14 mouse cellular contexts compared by ENCODE assay signal in the genomic region with DNA sequence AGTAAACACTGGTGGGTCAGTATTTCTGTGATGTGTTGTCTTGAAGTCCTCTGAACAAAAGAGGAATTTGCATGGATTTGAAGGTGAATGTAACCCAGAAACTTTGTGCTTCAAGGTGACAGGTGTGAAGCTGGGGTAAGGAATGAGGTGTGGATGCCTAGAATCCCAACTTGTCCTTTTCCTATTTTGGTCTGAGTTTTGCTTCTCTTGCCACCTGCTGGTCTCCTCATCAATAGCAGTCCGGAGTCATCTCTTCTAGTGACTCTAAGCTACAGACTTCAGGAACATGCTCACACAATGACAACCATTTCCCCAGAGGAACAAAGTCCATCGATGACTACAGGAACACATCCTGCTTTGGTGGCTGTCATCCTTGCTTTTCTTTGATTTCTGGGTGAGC. TPM values are rescaled to one million over a fixed set of nuclear protein-coding genes. Genes with fewer than 3 reads are reported as not detected.
DNase-seq lines count a peak whose midpoint lies in the region; ATAC-seq and TF ChIP-seq lines count a peak whose summit lies in the region.
"Had no signal": no experiment of that assay in that cellular context is flagged by ENCODE, and none has a peak within 500 bp of the region (broad histone marks: within the 10 kb centered on the region; RNA-seq: fewer than 3 reads in every experiment).

No protein-coding gene starts in this region.

- no peaks in the 10 kb centered on the region for H3K4me1 ChIP-seq in forebrain, postnatal 0 days (ENCODE audit: insufficient read depth)
- no peaks in the 10 kb centered on the region for H3K4me1 ChIP-seq in forebrain, embryonic 11.5 days (replicated peaks; ENCODE audit: control insufficient read depth, insufficient read depth, low read length)
- no peaks in the 10 kb centered on the region for H3K4me1 ChIP-seq in hindbrain, embryonic 16.5 days (ENCODE audit: control insufficient read depth, insufficient read depth, low read depth, low read length)
- H3K4me1 ChIP-seq: embryonic facial prominence, embryonic 15.5 days; stomach, embryonic 15.5 days had no signal

- ATAC-seq in forebrain, postnatal 0 days: no peak
- no peak for ATAC-seq in forebrain, embryonic 11.5 days (replicated peaks; ENCODE audit: low FRiP score)
- ATAC-seq in inflammation-experienced regulatory T-cells, adult 6 months: no peak
- no peak for ATAC-seq in hindbrain, embryonic 16.5 days

- H3K4me3 ChIP-seq in forebrain, postnatal 0 days (ENCODE audit: low read depth, low read length): no peak overlapping the region
- H3K4me3 ChIP-seq in forebrain, embryonic 11.5 days (ENCODE audit: low read depth, low read length): no peak overlapping the region
- H3K4me3 ChIP-seq in hindbrain, embryonic 16.5 days (ENCODE audit: low read length): no peak overlapping the region
- H3K4me3 ChIP-seq: embryonic facial prominence, embryonic 15.5 days; stomach, embryonic 15.5 days had no signal

- H3K9me3 ChIP-seq in forebrain, postnatal 0 days (ENCODE audit: low read length): no peaks in the 10 kb centered on the region
- H3K9me3 ChIP-seq in forebrain, embryonic 11.5 days (ENCODE audit: control insufficient read depth, low read length): no peaks in the 10 kb centered on the region
- H3K9me3 ChIP-seq in hindbrain, embryonic 16.5 days (ENCODE audit: control insufficient read depth, low read length): no peaks in the 10 kb centered on the region
- H3K9me3 ChIP-seq: embryonic facial prominence, embryonic 15.5 days; stomach, embryonic 15.5 days had no signal

- H3K27me3 ChIP-seq in forebrain, postnatal 0 days (ENCODE audit: insufficient read depth, low read length): no peaks in the 10 kb centered on the region
- no peaks in the 10 kb centered on the region for H3K27me3 ChIP-seq in forebrain, embryonic 11.5 days (ENCODE audit: control insufficient read depth, insufficient read depth, low read length)
- H3K27me3 ChIP-seq in hindbrain, embryonic 16.5 days (replicated peaks; ENCODE audit: control insufficient read depth, insufficient read depth, low read length): no peaks in the 10 kb centered on the region
- H3K27me3 ChIP-seq: embryonic facial prominence, embryonic 15.5 days; stomach, embryonic 15.5 days had no signal

- no peak overlapping the region for H3K9ac ChIP-seq in forebrain, postnatal 0 days
- no peak overlapping the region for H3K9ac ChIP-seq in forebrain, embryonic 11.5 days (ENCODE audit: low read length)
- no peak overlapping the region for H3K9ac ChIP-seq in hindbrain, embryonic 16.5 days (ENCODE audit: low read depth, low read length)
- H3K9ac ChIP-seq: embryonic facial prominence, embryonic 15.5 days; stomach, embryonic 15.5 days had no signal

- no peaks in the 10 kb centered on the region for H3K36me3 ChIP-seq in forebrain, postnatal 0 days (ENCODE audit: insufficient read depth)
- H3K36me3 ChIP-seq in forebrain, embryonic 11.5 days (ENCODE audit: control insufficient read depth, insufficient read depth, low read length): no peaks in the 10 kb centered on the region
- no peaks in the 10 kb centered on the region for H3K36me3 ChIP-seq in hindbrain, embryonic 16.5 days (ENCODE audit: control insufficient read depth, insufficient read depth, low read length)
- H3K36me3 ChIP-seq: embryonic facial prominence, embryonic 15.5 days; stomach, embryonic 15.5 days had no signal

- no peak overlapping the region for H3K27ac ChIP-seq in forebrain, postnatal 0 days (ENCODE audit: low read depth, low read length)
- no peak overlapping the region for H3K27ac ChIP-seq in forebrain, embryonic 11.5 days (ENCODE audit: low read depth, low read length)
- no peak overlapping the region for H3K27ac ChIP-seq in hindbrain, embryonic 16.5 days (ENCODE audit: low read depth, low read length)
- H3K27ac ChIP-seq: embryonic facial prominence, embryonic 15.5 days; stomach, embryonic 15.5 days had no signal

- H3K4me2 ChIP-seq in forebrain, postnatal 0 days (ENCODE audit: low read depth): no peak overlapping the region
- H3K4me2 ChIP-seq in forebrain, embryonic 11.5 days (ENCODE audit: low read depth, low read length, severe bottlenecking): no peak overlapping the region
- no peak overlapping the region for H3K4me2 ChIP-seq in hindbrain, embryonic 16.5 days (ENCODE audit: low read length)
- H3K4me2 ChIP-seq: embryonic facial prominence, embryonic 15.5 days; stomach, embryonic 15.5 days had no signal

- DNase-seq in forebrain, postnatal 0 days: no peak
- no peak for DNase-seq in forebrain, embryonic 11.5 days (ENCODE audit: low spot score)
- peak; percentile 9 to 23 for DNase-seq in layer of hippocampus, postnatal 10 days (ENCODE audit: low spot score in 2 of 2)
- DNase-seq in layer of hippocampus, postnatal 14 days (ENCODE audit: low spot score in 2 of 2): no peak
- peak; percentile 14 for DNase-seq in urinary bladder, postnatal 14 days (ENCODE audit: low spot score)
- DNase-seq in urinary bladder, postnatal 4 days (ENCODE audit: low spot score in 2 of 2): no peak
- DNase-seq: cerebellum, adult 11-12 months had no signal

- TF ChIP-seq CTCF in forebrain, postnatal 0 days (IDR thresholded peaks at IDR 0.05; ENCODE audit: low read depth): peak; percentile 42

- 76% methylated on average over 2 of the region's 2 CpGs for WGBS in forebrain, postnatal 0 days
- 70% methylated on average over 2 of the region's 2 CpGs for WGBS in forebrain, embryonic 11.5 days
- WGBS in hindbrain, embryonic 16.5 days: 66% methylated on average over 2 of the region's 2 CpGs

RNA-seq across cellular contexts. Expression of a gene that starts 46.9 kb away (rescaled TPM):
- not detected in 2 replicates for total RNA-seq in forebrain, postnatal 0 days (2014; rRNA removed)
- polyA plus RNA-seq in forebrain, postnatal 0 days (2015; fragmentation: Nextera tagmentation; extraction: Ambion mirVana): not detected in 2 replicates
- not detected in 2 replicates for polyA plus RNA-seq in forebrain, embryonic 11.5 days (2014; fragmentation: Nextera tagmentation; extraction: Ambion mirVana)
- total RNA-seq in layer of hippocampus, postnatal 10 days (2021): not detected
- not detected for total RNA-seq in layer of hippocampus, postnatal 14 days (2021)
- polyA plus RNA-seq in inflammation-experienced regulatory T-cells, adult 6 months (2017; shearing (Covaris generic)): not detected
- polyA plus RNA-seq in hindbrain, embryonic 16.5 days (2015; fragmentation: Nextera tagmentation; extraction: Ambion mirVana): not detected in 2 replicates
- total RNA-seq: layer of hippocampus, postnatal 25 days had no signal
- polyA plus RNA-seq: embryonic facial prominence, embryonic 15.5 days; heart, embryonic 16.5 days; liver, embryonic 16.5 days; stomach, embryonic 15.5 days had no signal

RNA-seq across cellular contexts. Expression of a gene that starts 57.1 kb away (rescaled TPM):
- 68.3 and 101 TPM in 2 replicates for total RNA-seq in forebrain, postnatal 0 days (2014; rRNA removed)
- polyA plus RNA-seq in forebrain, postnatal 0 days (2015; fragmentation: Nextera tagmentation; extraction: Ambion mirVana): 23.2 and 28.5 TPM in 2 replicates
- 39.7 and 46.3 TPM in 2 replicates for polyA plus RNA-seq in forebrain, embryonic 11.5 days (2014; fragmentation: Nextera tagmentation; extraction: Ambion mirVana)
- total RNA-seq in layer of hippocampus, postnatal 10 days (2021): 10 to 100 TPM; 80.1 to 82.2 TPM
- total RNA-seq in layer of hippocampus, postnatal 14 days (2021): 10 to 100 TPM; 81.5 to 83.0 TPM
- polyA plus RNA-seq in inflammation-experienced regulatory T-cells, adult 6 months (2017; shearing (Covaris generic)): 10 to 100 TPM; 15.7 to 31.7 (median 27.0) TPM
- polyA plus RNA-seq in hindbrain, embryonic 16.5 days (2015; fragmentation: Nextera tagmentation; extraction: Ambion mirVana): 29.3 and 31.6 TPM in 2 replicates

Comparison
In these comparisons a context has a peak if more than half of its experiments do, and no peak if none do; other contexts are left out.
1. DNase-seq: peak in layer of hippocampus, postnatal 10 days (2 of 2) and urinary bladder, postnatal 14 days (single experiment); none in forebrain, postnatal 0 days (single experiment), forebrain, embryonic 11.5 days (single experiment), layer of hippocampus, postnatal 14 days (0 of 2) and urinary bladder, postnatal 4 days (0 of 2).